Mouse (Mus musculus): ENCODE results near the gene Olfr1362.

DNA sequence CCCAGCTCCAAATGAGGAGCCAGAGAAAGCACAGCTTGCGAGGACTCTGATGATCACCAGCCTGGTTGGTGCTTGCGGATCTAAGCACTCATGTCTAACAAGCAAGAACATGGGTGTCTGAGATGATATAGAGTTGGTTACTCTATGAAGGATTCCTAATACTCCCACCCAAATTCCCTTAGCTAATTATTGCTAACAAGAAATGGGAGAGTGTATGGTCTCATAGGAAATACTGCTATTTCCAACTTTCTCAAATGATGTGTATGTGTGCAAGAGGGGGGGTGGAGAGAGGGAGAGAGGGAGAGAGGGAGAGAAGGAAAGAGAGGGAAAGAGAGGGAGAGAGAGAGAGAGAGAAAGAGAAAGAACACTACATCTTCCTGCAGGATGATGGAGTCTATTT lies 49.5 kb upstream of the Olfr1362 start, which contains the start of gene Olfr1361:
- TF ChIP-seq ZC3H11A (IDR thresholded peaks at IDR 0.05; ENCODE audit: borderline replicate concordance, low read depth, low read length) = no peak
- no peak for TF ChIP-seq HCFC1 (IDR thresholded peaks at IDR 0.05; ENCODE audit: borderline replicate concordance, insufficient read depth, low read length)
- TF ChIP-seq CHD2 (IDR thresholded peaks at IDR 0.05; ENCODE audit: low read depth, low read length) = no peak
